Mouse (Mus musculus) forebrain, embryonic 11.5 days (tissue): ENCODE results near the gene Ccdc84. TPM values are rescaled to one million over a fixed set of nuclear protein-coding genes. Genes with fewer than 3 reads are reported as not detected.
"Not testable (repeated sequence)": the region's sequence is repeated elsewhere in the genome, so short reads cannot be mapped to it uniquely, and the experiment has no call there.

Experiments
- ATAC-seq: fragments of 200-750 bp; cut with Nextera tagmentation; replicated peaks from 2 replicates; pipeline ENCODE4 v1.8.0; 2017; ENCODE audit warnings: moderate TSS enrichment; ENCODE audit not compliant: low FRiP score
- DNase-seq: peaks from one replicate; pipeline ENCODE4 v3.0.0-alpha.2; 2017; ENCODE audit warnings: low spot score
- H3K27ac ChIP-seq: fragments of 300-500 bp; sonication (generic); 2 replicates; pipeline ENCODE4 v1.5.1; 2014; ENCODE audit warnings: low read depth, low read length
- H3K27me3 ChIP-seq: fragments of 300-500 bp; sonication (generic); 2 replicates; pipeline ENCODE4 v1.6.1; 2014; ENCODE audit warnings: mild to moderate bottlenecking, low read length, mixed read lengths; ENCODE audit not compliant: control insufficient read depth, insufficient read depth
- H3K36me3 ChIP-seq: fragments of 300-500 bp; sonication (generic); 2 replicates; pipeline ENCODE4 v1.6.1; 2014; ENCODE audit warnings: mild to moderate bottlenecking, low read length, moderate library complexity, mixed read lengths; ENCODE audit not compliant: control insufficient read depth, insufficient read depth
- H3K4me1 ChIP-seq: fragments of 300-500 bp; sonication (generic); replicated peaks from 2 replicates; pipeline ENCODE4 v1.6.1; 2014; ENCODE audit warnings: low read length, mixed read lengths; ENCODE audit not compliant: control insufficient read depth, insufficient read depth
- H3K4me2 ChIP-seq: fragments of 300-500 bp; sonication (generic); 2 replicates; pipeline ENCODE4 v1.6.1; 2014; ENCODE audit warnings: low read depth, mild to moderate bottlenecking, low read length, moderate library complexity, mixed read lengths; ENCODE audit not compliant: severe bottlenecking
- H3K4me3 ChIP-seq: fragments of 300-500 bp; sonication (generic); 2 replicates; pipeline ENCODE4 v1.5.1; 2014; ENCODE audit warnings: low read depth, low read length
- H3K9ac ChIP-seq: fragments of 300-500 bp; sonication (generic); 2 replicates; pipeline ENCODE4 v1.6.1; 2014; ENCODE audit warnings: low read length
- H3K9me3 ChIP-seq: fragments of 300-500 bp; sonication (generic); 2 replicates; pipeline ENCODE4 v1.6.1; 2016; ENCODE audit warnings: low read length, mixed read lengths; ENCODE audit not compliant: control insufficient read depth
- WGBS: fragments of 180-500 bp; shearing (Covaris S2); extraction: QIAGEN DNeasy Blood & Tissue Kit; methylation state at CpG from one replicate; pipeline ENCODE4 v1.1.7; 2014; 5-methylcytosine and 5-hydroxymethylcytosine counted together
- polyA plus RNA-seq: library from polyadenylated mRNA; unstranded; fragments of >200 nt; fragmentation: Nextera tagmentation; extraction: Ambion mirVana; gene quantifications from 2 replicates; pipeline ENCODE4 v1.2.1, GENCODE M21; 2014

Ccdc84 gene
- polyA plus RNA-seq, 1 experiment from 2014 or later: 25.5 TPM

DNA sequence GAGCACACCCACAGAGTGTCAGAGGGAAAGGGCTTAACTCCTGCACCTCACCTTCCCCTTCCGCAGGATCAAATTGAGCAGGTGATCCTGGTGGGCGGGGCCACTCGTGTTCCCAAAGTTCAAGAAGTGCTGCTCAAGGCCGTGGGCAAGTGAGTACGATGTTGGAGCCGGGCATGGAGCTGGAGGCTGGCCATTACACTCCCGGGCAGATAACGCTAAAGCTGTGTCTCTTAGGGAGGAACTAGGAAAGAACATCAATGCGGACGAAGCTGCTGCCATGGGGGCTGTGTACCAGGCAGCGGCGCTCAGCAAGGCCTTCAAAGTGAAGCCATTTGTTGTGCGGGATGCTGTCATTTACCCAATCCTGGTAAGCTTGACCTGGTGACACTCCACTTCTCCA is 33.8 kb downstream of the Ccdc84 start:
- H3K36me3 ChIP-seq: peaks cover 46% of the 10 kb centered on the region
- no peak overlapping the region for H3K9ac ChIP-seq
- WGBS: 95% methylated on average over 13 of the region's 13 CpGs
- DNase-seq: no peak
- no peak overlapping the region for H3K27ac ChIP-seq
- no peak overlapping the region for H3K4me2 ChIP-seq
- H3K9me3 ChIP-seq: no peaks in the 10 kb centered on the region
- H3K27me3 ChIP-seq: no peaks in the 10 kb centered on the region
- no peak for ATAC-seq
- H3K4me3 ChIP-seq: no peak overlapping the region
- H3K4me1 ChIP-seq: peaks cover 4% of the 10 kb centered on the region

DNA sequence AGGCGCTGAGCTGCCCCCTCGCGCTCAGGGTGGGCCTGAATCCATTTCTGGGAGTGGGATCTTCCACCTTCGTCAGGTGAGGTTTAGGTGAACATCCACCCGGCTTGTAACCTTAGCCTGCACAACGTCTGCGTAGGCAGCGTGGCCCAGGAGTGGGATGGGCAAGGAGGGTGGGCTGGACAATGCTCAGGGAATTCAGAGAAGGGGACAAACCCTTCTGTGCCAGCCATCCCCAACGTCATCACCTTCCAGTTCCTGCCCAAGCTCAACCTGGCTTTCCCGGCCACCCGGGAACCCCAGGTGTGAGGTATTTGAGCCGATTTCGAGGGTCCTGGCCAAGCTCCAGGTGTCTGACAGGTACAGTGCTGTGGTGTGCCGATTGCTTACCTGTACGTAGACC is 38.5 kb downstream of the Ccdc84 start:
- H3K27me3 ChIP-seq: no peaks in the 10 kb centered on the region
- 10% methylated on average over 15 of the region's 15 CpGs for WGBS
- H3K9ac ChIP-seq: peak overlapping the region; percentile 94
- H3K9me3 ChIP-seq: no peaks in the 10 kb centered on the region
- H3K4me2 ChIP-seq: peak overlapping the region; percentile 96
- H3K27ac ChIP-seq: peak overlapping the region; percentile 57
- peaks cover 24% of the 10 kb centered on the region for H3K36me3 ChIP-seq
- no peak for DNase-seq
- ATAC-seq: peak; percentile 16; the same call in 1 of the 2 replicates
- H3K4me3 ChIP-seq: peak overlapping the region; percentile 89
- peaks cover 4% of the 10 kb centered on the region for H3K4me1 ChIP-seq

DNA sequence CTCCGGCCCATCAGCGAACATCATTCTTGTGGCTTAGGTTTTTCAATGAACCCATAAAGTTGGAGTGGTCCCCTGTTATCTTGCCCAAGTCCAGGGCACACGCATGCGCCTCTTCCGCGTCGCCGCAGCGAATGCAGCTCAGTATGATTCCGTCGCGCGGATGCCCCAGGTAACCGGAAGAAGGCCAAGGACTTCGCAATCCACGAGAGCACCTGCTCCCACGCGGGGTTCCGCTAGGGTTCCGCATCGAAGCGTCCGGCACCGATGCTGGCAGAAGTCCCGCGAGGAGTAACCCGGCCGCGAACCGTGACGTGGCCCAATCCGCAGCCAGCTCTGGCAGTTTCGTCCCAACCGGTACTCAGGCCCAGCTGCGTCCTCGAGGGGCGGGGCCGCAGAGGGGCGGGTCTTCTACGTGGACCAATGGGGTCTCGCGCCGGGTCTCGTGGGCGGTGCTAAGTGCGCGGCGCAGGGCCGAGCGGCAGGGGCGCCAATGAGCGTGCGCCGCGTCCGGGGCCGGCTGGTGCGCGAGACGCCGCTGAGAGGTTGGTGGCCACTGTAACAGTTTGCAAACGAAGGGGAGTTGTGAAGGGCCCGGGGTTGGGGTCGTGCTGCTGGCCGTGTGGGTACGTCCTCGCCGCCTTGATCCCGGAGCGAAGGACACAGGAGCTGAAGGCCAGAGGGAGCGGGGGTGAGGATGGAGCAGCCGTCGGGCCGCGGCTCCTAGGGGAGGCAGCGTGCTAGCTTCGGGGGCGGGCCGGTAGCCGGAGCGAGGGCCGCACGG is 39.1 kb downstream of the Ccdc84 start, which contains the start of gene Hyou1:
TSS of gene Hyou1 (plus strand) at position 437 of the 781 bp plus-strand sequence.
- H3K9me3 ChIP-seq: no peaks in the 10 kb centered on the region
- peaks cover 4% of the 10 kb centered on the region for H3K4me1 ChIP-seq
- DNase-seq: peak; percentile 100
- peak within 1 kb of the TSS; percentile 94 for H3K9ac ChIP-seq
- peaks cover 19% of the 10 kb centered on the region for H3K36me3 ChIP-seq
- peak within 1 kb of the TSS; percentile 89 for H3K4me3 ChIP-seq
- no peaks in the 10 kb centered on the region for H3K27me3 ChIP-seq
- under 1% methylated on average over 83 of the region's 83 CpGs for whole genome bisulfite sequencing
- H3K4me2 ChIP-seq: peak within 1 kb of the TSS; percentile 96
- peak within 1 kb of the TSS; percentile 57 for H3K27ac ChIP-seq
- peak; percentile 97 for ATAC-seq

DNA sequence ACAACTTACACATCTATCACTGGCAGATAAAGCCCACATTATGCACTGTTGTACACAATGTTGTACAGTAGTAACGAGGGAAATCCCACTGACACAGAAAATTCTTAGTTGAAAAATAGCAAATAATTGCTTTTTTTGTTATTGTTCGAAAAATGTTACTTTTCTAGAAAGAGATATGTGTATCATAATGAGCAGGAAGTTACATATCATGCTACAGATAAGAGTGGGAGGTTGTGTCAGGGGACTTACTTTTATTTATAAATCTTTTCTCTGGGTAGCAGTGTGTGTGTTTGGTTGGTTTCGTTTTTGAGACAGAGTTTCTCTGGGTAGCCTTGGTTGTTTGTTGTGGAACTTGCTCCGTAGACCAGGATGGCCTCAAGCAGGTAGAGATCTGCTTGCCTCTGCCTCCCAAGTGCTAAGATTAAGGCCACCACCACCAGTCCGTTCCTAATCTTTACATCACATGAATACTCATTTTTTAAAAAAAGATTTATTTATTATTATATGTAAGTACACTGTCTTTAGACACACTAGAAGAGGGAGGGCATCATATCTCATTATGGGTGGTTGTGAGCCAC is 40.1 kb downstream of the Ccdc84 start:
- 91% methylated on average over 5 of the region's 5 CpGs for WGBS
- no peaks in the 10 kb centered on the region for H3K27me3 ChIP-seq
- no peaks in the 10 kb centered on the region for H3K9me3 ChIP-seq
- peak overlapping the region; percentile 65 for H3K9ac ChIP-seq
- no peak overlapping the region; the same call in 1 of the 2 replicates for H3K27ac ChIP-seq
- peaks cover 4% of the 10 kb centered on the region for H3K4me1 ChIP-seq
- no peak for ATAC-seq
- H3K36me3 ChIP-seq: peaks cover 12% of the 10 kb centered on the region; the same call in 1 of the 2 replicates
- peak overlapping the region; percentile 89 for H3K4me3 ChIP-seq
- H3K4me2 ChIP-seq: peak overlapping the region; percentile 73
- no peak for DNase-seq

DNA sequence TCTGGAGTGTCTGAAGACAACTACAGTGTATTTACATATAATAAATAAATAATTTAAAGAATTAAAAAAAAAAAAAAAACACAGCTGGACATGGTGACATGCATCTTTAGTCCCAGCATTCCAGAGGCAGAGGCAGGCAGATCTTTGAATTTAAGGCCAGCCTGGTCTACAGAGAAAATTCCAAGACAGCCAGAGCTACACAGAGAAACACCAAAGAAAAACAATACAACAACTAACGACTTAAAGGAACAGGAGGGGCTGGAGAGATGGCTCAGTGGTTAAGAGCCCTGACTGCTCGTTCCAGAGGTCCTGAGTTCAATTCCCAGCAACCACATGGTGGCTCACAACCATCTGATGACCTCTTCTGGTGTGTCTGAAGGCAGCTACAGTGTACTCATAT is 41.0 kb downstream of the Ccdc84 start:
- not testable (repeated sequence) for DNase-seq, H3K4me3 ChIP-seq, ATAC-seq, H3K9me3 ChIP-seq, H3K9ac ChIP-seq, H3K4me1 ChIP-seq, H3K4me2 ChIP-seq, H3K27me3 ChIP-seq, H3K36me3 ChIP-seq, H3K27ac ChIP-seq
- WGBS: 76% methylated on average over 2 of the region's 2 CpGs

DNA sequence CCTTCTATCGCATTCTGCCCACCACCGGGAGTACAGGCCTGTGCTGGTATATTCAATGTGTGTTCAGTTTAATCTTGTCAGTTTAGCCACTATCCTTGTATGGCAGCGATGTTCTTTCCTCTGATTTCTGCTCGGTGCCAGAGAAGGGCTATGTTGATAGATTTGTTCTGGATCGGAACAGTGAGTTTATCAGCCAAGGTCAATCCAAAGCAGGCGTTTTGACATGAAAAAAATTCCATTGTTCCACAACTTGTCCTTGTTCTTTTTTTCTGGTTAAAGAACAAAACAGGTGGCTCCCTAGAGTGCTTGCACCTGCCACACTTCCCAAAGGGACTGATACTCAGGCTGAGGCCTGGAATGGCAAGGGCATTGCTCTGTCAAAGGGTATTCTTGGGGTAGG is 42.2 kb downstream of the Ccdc84 start:
- 88% methylated on average over 6 of the region's 6 CpGs for WGBS
- ATAC-seq: no peak
- no peaks in the 10 kb centered on the region for H3K27me3 ChIP-seq

DNA sequence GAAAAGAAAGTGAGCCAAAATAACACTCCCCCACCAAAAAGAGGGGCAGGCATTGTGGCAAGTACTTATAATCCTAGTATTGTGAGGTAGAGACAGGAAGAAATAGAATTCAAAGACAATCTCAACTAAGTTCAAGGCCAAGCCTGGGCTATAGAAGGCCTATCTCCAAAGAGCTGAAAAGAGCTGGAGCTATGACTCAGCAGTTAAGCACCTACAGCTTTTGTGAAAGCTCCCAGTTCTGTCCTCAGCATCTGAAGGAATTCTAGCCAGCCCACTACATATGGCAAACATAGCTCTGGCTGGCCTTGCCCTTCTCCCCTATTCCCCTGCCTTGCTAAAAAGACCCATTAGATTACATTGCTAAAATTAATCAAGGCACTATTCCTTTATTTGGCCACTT is 45.0 kb downstream of the Ccdc84 start:
- Histone ChIP-seq H3K36me3 (no peaks in the 10 kb centered on the region), H3K4me2 (no peak overlapping the region), H3K27ac (no peak overlapping the region), H3K4me3 (no peak overlapping the region), H3K4me1 (no peaks in the 10 kb centered on the region), H3K27me3 (no peaks in the 10 kb centered on the region), H3K9ac (no peak overlapping the region), H3K9me3 (no peaks in the 10 kb centered on the region)
- no peak for DNase-seq
- ATAC-seq: no peak

More for the DNA sequence above, 42.2 kb downstream of the Ccdc84 start:
- DNase-seq: no peak
- Histone ChIP-seq H3K4me2 (no peak overlapping the region), H3K4me3 (no peak overlapping the region), H3K27ac (no peak overlapping the region), H3K9me3 (no peaks in the 10 kb centered on the region), H3K36me3 (no peaks in the 10 kb centered on the region), H3K9ac (no peak overlapping the region), H3K4me1 (peaks cover 4% of the 10 kb centered on the region)

DNA sequence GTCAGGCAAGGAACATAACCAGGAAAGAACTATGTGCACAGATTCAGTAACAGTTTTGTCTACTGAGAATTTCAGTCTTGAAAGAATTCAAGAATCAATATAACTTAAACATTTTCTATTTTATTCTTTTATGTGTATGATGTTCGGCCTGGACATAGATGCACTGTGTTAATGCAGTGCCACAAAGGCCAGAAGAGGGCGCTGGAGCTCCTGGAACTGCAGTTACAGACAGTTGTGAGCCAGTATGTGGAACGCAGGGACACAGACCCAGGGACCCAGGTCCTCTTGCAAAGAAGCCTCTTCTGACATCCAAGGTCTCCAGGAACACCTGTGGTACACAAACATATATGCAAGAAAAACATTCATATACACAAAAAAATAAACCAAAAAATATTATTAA is 53.9 kb downstream of the Ccdc84 start:
- H3K9ac ChIP-seq: no peak overlapping the region
- DNase-seq (no peak), ATAC-seq (no peak)
- no peaks in the 10 kb centered on the region for H3K36me3 ChIP-seq
- WGBS: 62% methylated on average over 3 of the region's 3 CpGs
- H3K4me1 ChIP-seq: 0 out of 2 replicates have a peak, but pooled peaks cover 2% of the 10 kb centered on the region
- H3K4me2 ChIP-seq: no peak overlapping the region
- H3K27ac ChIP-seq: no peak overlapping the region
- H3K4me3 ChIP-seq: no peak overlapping the region
- H3K9me3 ChIP-seq: no peaks in the 10 kb centered on the region
- H3K27me3 ChIP-seq: no peaks in the 10 kb centered on the region
